Mouse (Mus musculus) embryonic fibroblast, embryonic 13.5 days (primary cell): Measurements from ENCODE around the gene Pkp2. TPM values are rescaled to one million over a fixed set of nuclear protein-coding genes. Genes with fewer than 3 reads are reported as not detected.

Source experiments
- H3K27ac ChIP-seq: 2 replicates; pipeline ENCODE4 v1.5.1; 2012; ENCODE audit warnings: low read length, control low read depth, inconsistent platforms; ENCODE audit not compliant: insufficient read depth
- H3K4me1 ChIP-seq: 2 replicates; pipeline ENCODE4 v1.6.1; 2011; ENCODE audit warnings: low read length; ENCODE audit not compliant: control insufficient read depth, insufficient read depth
- H3K4me3 ChIP-seq: 2 replicates; pipeline ENCODE4 v1.5.1; 2011; ENCODE audit warnings: mild to moderate bottlenecking, control low read depth, low read length; ENCODE audit not compliant: insufficient read depth
- CTCF ChIP-seq: IDR thresholded peaks from 2 replicates; pipeline ENCODE4 v1.5.1; 2011; ENCODE audit warnings: mild to moderate bottlenecking, control low read depth, low read length, moderate library complexity, borderline replicate concordance; ENCODE audit not compliant: insufficient read depth
- POLR2A ChIP-seq: IDR thresholded peaks from 2 replicates; pipeline ENCODE4 v1.6.1; 2011; ENCODE audit warnings: low read depth, mild to moderate bottlenecking, control low read depth, low read length, moderate library complexity
- polyA plus RNA-seq: library from polyadenylated mRNA; stranded (reverse); fragments of >200 nt; gene quantifications from 2 replicates; pipeline ENCODE4 v1.2.4, GENCODE M21; 2011; ENCODE audit warnings: low read depth; ENCODE audit not compliant: missing spikeins, insufficient read length

Pkp2 gene
- polyA plus RNA-seq, 1 experiment, result 14.0 TPM

GRCm38 (mm10) chr16:16255217-16255616 lies 42.1 kb downstream of the Pkp2 start:
- no peak for TF ChIP-seq POLR2A
- no peak for TF ChIP-seq CTCF
- H3K4me3 ChIP-seq, result no peak overlapping the region

GRCm38 (mm10) chr16:16255874-16256273 lies 42.8 kb downstream of the Pkp2 start:
- Histone ChIP-seq H3K27ac (no peak overlapping the region; the same call in 1 of the 2 replicates), H3K4me3 (no peak overlapping the region), H3K4me1 (no peaks in the 10 kb centered on the region; the same call in 1 of the 2 replicates)
- TF ChIP-seq POLR2A (no peak), CTCF (no peak)

More at GRCm38 (mm10) chr16:16255217-16255616, 42.1 kb downstream of the Pkp2 start:
- Histone ChIP-seq H3K27ac (no peak overlapping the region), H3K4me1 (no peaks in the 10 kb centered on the region; the same call in 1 of the 2 replicates)

GRCm38 (mm10) chr16:16256672-16257071 lies 43.6 kb downstream of the Pkp2 start:
- Histone ChIP-seq H3K4me3 (no peak overlapping the region), H3K27ac (no peak overlapping the region), H3K4me1 (no peaks in the 10 kb centered on the region; the same call in 1 of the 2 replicates)
- no peak for TF ChIP-seq POLR2A
- TF ChIP-seq CTCF, result no peak

GRCm38 (mm10) chr16:16260882-16261281 lies 47.8 kb downstream of the Pkp2 start:
- H3K4me3 ChIP-seq, result no peak overlapping the region
- H3K27ac ChIP-seq, result no peak overlapping the region
- TF ChIP-seq POLR2A, result no peak
- TF ChIP-seq CTCF, result no peak
- no peaks in the 10 kb centered on the region; the same call in 1 of the 2 replicates for H3K4me1 ChIP-seq

GRCm38 (mm10) chr16:16261481-16261880 lies 48.4 kb downstream of the Pkp2 start:
- Histone ChIP-seq H3K4me3 (no peak overlapping the region), H3K4me1 (no peaks in the 10 kb centered on the region; the same call in 1 of the 2 replicates), H3K27ac (no peak overlapping the region)
- TF ChIP-seq CTCF (no peak), POLR2A (no peak)

- no peak overlapping the region for H3K27ac ChIP-seq
- TF ChIP-seq CTCF (no peak), POLR2A (no peak)
- H3K4me1 ChIP-seq, result no peaks in the 10 kb centered on the region; the same call in 1 of the 2 replicates
- no peak overlapping the region for H3K4me3 ChIP-seq
Measured at GRCm38 (mm10) chr16:16262436-16262835, 49.3 kb downstream of the Pkp2 start.

GRCm38 (mm10) chr16:16272978-16273377 lies 59.9 kb downstream of the Pkp2 start:
- no peak for TF ChIP-seq CTCF
- no peak for TF ChIP-seq POLR2A
- no peak overlapping the region for H3K27ac ChIP-seq
- H3K4me3 ChIP-seq, result no peak overlapping the region
- H3K4me1 ChIP-seq, result no peaks in the 10 kb centered on the region

GRCm38 (mm10) chr16:16273752-16274151 lies 60.6 kb downstream of the Pkp2 start:
- Histone ChIP-seq H3K4me3 (no peak overlapping the region), H3K27ac (no peak overlapping the region), H3K4me1 (no peaks in the 10 kb centered on the region)
- no peak for TF ChIP-seq CTCF
- no peak for TF ChIP-seq POLR2A

GRCm38 (mm10) chr16:16302369-16303137 lies 89.4 kb downstream of the Pkp2 start, which contains the start of gene Yars2:
Yars2 (plus strand) TSS chr16:16302965.
- TF ChIP-seq CTCF (peak; percentile 49; the same call in 1 of the 2 replicates), POLR2A (peak; percentile 89)
- H3K27ac ChIP-seq, result peak within 1 kb of the TSS; percentile 100
- H3K4me1 ChIP-seq, result peaks cover 3% of the 10 kb centered on the region
- H3K4me3 ChIP-seq, result peak within 1 kb of the TSS; percentile 98

GRCm38 (mm10) chr16:16303138-16303827 lies 90.2 kb downstream of the Pkp2 start:
- Histone ChIP-seq H3K4me3 (peak overlapping the region; percentile 98), H3K27ac (peak overlapping the region; percentile 51), H3K4me1 (peaks cover 3% of the 10 kb centered on the region)
- no peak for TF ChIP-seq CTCF
- no peak for TF ChIP-seq POLR2A
